Mouse (Mus musculus): Measurements from ENCODE around the gene Ppp1r9a. TPM values are rescaled to one million over a fixed set of nuclear protein-coding genes. Genes with fewer than 3 reads are reported as not detected.
"Not testable (repeated sequence)": the region's sequence is repeated elsewhere in the genome, so short reads cannot be mapped to it uniquely, and the experiment has no call there.

The Ppp1r9a gene
- polyA plus RNA-seq, 1 experiment from 2014 or later, result 11.7 TPM

DNA sequence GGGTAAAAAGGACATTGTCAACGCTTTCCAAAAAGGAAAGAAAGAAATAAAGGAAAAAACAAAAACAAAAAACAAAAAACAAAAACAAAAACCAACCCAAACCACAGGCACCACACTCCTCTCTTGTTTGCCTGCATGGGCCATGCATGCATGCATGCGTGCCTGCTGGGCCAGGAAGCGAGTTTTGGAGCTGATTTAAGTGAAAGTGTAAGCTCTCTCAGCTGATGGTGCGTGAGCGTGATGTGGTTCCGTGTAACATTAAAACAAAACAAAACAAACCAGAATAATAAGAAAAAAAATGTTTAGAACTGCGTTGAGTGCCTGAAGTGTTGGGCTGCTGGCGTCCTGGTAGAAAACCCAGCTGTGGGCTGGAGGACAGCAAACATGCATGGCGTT, 1.3 kb downstream of the Ppp1r9a start:
- ATAC-seq (replicated peaks; ENCODE audit: extremely low read depth, insufficient read depth, low FRiP score), result no peak
- peak overlapping the region; percentile 85 for H3K4me2 ChIP-seq (ENCODE audit: low read depth, low read length)
- peak overlapping the region; percentile 88 for H3K4me3 ChIP-seq (ENCODE audit: low read length)
- H3K27me3 ChIP-seq (ENCODE audit: control insufficient read depth, insufficient read depth, low read length), result no peaks in the 10 kb centered on the region
- peaks cover 8% of the 10 kb centered on the region; the same call in 1 of the 2 replicates for H3K4me1 ChIP-seq (ENCODE audit: control insufficient read depth, insufficient read depth, low read length)
- peak overlapping the region; percentile 90 for H3K27ac ChIP-seq (ENCODE audit: low read length)
- H3K36me3 ChIP-seq (ENCODE audit: control insufficient read depth, insufficient read depth), result no peaks in the 10 kb centered on the region
- 6% methylated on average over 9 of the region's 9 CpGs for WGBS
- no peaks in the 10 kb centered on the region for H3K9me3 ChIP-seq (replicated peaks; ENCODE audit: control insufficient read depth, low read length)
- peak overlapping the region; percentile 92 for H3K9ac ChIP-seq (ENCODE audit: low read length)

DNA sequence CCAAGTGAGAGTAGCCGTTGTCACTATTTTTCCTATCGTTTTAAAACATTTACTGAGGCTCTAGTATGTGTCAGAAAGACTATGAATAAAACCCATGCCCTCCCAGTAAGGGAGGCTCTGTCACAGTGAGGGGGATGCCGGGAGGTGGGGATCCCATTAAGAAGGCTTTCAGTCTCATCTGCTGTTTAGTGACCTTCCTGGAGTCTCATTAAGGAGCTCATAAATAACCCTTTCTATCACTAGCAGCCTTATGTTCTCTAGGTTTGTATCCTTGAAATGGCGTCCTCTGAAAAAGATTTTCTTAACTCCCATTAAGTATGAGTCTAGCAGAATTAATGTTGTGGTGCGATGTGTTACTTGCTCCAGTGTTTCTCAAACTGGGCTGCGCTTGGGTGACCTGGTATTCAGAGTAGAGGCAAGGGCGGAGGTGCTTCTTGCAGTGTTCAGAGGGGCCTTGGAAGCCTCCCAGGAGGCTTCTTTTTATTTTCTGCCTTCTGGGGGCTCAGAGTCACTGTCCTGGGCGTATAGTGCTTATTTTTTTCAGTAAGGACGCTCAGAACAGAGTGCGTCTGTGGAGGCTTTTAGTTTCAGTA, 7.4 kb downstream of the Ppp1r9a start:
- Histone ChIP-seq H3K36me3 (ENCODE audit: control insufficient read depth, insufficient read depth) (no peaks in the 10 kb centered on the region), H3K4me3 (ENCODE audit: low read length) (no peak overlapping the region), H3K9me3 (replicated peaks; ENCODE audit: control insufficient read depth, low read length) (no peaks in the 10 kb centered on the region), H3K9ac (ENCODE audit: low read length) (no peak overlapping the region), H3K4me1 (ENCODE audit: control insufficient read depth, insufficient read depth, low read length) (peaks cover 4% of the 10 kb centered on the region; the same call in 1 of the 2 replicates), H3K4me2 (ENCODE audit: low read depth, low read length) (no peak overlapping the region), H3K27me3 (ENCODE audit: control insufficient read depth, insufficient read depth, low read length) (no peaks in the 10 kb centered on the region), H3K27ac (ENCODE audit: low read length) (no peak overlapping the region)
- no peak for ATAC-seq (replicated peaks; ENCODE audit: extremely low read depth, insufficient read depth, low FRiP score)
- WGBS, result 78% methylated on average over 10 of the region's 10 CpGs

DNA sequence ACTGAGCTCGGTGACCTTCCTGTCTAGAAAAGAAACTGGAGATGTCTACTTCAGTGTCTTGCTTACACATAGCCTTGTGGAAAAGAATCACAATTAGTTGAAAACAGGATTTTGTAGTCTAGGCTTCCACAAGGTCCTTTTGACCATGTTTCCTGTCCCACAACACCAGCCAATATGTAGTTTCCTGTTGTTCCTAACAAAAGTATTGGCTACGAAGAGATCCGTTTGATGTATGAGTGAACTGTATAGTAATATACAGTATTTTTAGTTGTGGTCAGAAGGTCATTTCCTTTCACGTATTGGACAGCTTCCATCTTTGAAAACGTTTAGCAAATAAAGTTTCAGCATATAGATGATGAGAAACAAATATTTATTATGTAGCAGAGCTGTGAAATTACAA, 15.8 kb downstream of the Ppp1r9a start:
- Histone ChIP-seq H3K27me3 (ENCODE audit: control insufficient read depth, insufficient read depth, low read length) (no peaks in the 10 kb centered on the region), H3K4me1 (ENCODE audit: control insufficient read depth, insufficient read depth, low read length) (no peaks in the 10 kb centered on the region), H3K4me3 (ENCODE audit: low read length) (no peak overlapping the region), H3K9me3 (replicated peaks; ENCODE audit: control insufficient read depth, low read length) (peaks cover 6% of the 10 kb centered on the region; the same call in 1 of the 2 replicates), H3K36me3 (ENCODE audit: control insufficient read depth, insufficient read depth) (peaks cover 11% of the 10 kb centered on the region), H3K4me2 (ENCODE audit: low read depth, low read length) (no peak overlapping the region), H3K27ac (ENCODE audit: low read length) (peak overlapping the region; percentile 56), H3K9ac (ENCODE audit: low read length) (no peak overlapping the region)
- ATAC-seq (replicated peaks; ENCODE audit: extremely low read depth, insufficient read depth, low FRiP score), result no peak
- 62% methylated on average over 5 of the region's 5 CpGs for whole genome bisulfite sequencing

DNA sequence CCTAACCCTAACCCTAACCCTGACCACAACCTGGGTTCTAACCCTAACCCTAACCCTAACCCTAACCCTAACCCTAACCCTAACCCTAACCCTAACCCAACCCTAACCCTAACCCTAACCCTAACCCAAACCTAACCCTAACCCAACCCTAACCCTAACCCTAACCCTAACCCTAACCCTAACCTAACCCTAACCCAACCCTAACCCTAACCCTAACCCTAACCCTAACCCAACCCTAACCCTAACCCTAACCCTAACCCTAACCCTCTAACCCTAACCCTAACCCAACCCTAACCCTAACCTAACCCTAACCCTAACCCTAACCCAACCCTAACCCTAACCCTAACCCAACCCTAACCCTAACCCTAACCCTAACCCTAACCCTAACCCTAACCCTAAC, 21.1 kb downstream of the Ppp1r9a start:
- H3K27ac ChIP-seq (ENCODE audit: low read length); H3K4me3 ChIP-seq (ENCODE audit: low read length); H3K36me3 ChIP-seq (ENCODE audit: control insufficient read depth, insufficient read depth); H3K9ac ChIP-seq (ENCODE audit: low read length); H3K4me1 ChIP-seq (ENCODE audit: control insufficient read depth, insufficient read depth, low read length); H3K4me2 ChIP-seq (ENCODE audit: low read depth, low read length); H3K9me3 ChIP-seq (replicated peaks; ENCODE audit: control insufficient read depth, low read length); H3K27me3 ChIP-seq (ENCODE audit: control insufficient read depth, insufficient read depth, low read length); ATAC-seq (replicated peaks; ENCODE audit: extremely low read depth, insufficient read depth, low FRiP score): not testable (repeated sequence)

DNA sequence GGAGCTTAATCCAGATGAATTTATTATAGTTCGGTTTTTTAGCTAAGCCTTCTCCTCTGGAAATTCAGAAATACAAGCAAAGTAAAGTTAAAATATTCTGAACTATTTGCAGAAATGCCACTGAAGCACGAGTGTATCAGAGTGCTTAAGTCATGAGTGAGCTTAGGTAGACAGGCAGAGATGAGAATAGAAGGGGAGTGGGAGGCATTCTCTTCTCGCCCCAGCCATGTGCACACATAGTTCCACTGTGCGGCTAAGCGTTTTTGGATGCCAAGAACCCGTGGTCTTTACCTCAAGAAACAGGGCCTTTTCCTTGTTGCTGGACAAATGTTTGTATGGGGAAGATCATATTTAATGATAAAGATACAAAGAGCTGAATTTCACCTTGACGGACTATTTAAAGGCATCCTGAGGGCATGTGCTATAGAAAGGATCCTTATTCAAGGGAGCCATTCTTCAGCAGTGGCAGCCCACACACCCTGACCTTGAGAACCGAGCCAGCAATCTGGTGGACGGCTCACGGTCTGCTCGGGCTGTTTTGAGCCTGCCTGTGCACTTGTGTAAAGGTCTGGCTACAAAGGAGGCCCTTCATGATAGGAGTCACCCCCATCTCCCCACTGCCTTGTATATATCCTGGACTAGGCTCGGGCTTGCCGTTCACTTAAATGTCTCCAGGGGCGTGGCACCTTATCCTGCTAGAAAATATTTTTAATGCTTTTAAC, 23.4 kb downstream of the Ppp1r9a start:
- Histone ChIP-seq H3K36me3 (ENCODE audit: control insufficient read depth, insufficient read depth) (no peaks in the 10 kb centered on the region), H3K9me3 (replicated peaks; ENCODE audit: control insufficient read depth, low read length) (no peaks in the 10 kb centered on the region), H3K4me1 (ENCODE audit: control insufficient read depth, insufficient read depth, low read length) (peaks cover 3% of the 10 kb centered on the region; the same call in 1 of the 2 replicates), H3K9ac (ENCODE audit: low read length) (no peak overlapping the region), H3K27ac (ENCODE audit: low read length) (no peak overlapping the region), H3K27me3 (ENCODE audit: control insufficient read depth, insufficient read depth, low read length) (no peaks in the 10 kb centered on the region), H3K4me2 (ENCODE audit: low read depth, low read length) (no peak overlapping the region), H3K4me3 (ENCODE audit: low read length) (no peak overlapping the region)
- WGBS, result 55% methylated on average over 14 of the region's 14 CpGs
- no peak for ATAC-seq (replicated peaks; ENCODE audit: extremely low read depth, insufficient read depth, low FRiP score)

DNA sequence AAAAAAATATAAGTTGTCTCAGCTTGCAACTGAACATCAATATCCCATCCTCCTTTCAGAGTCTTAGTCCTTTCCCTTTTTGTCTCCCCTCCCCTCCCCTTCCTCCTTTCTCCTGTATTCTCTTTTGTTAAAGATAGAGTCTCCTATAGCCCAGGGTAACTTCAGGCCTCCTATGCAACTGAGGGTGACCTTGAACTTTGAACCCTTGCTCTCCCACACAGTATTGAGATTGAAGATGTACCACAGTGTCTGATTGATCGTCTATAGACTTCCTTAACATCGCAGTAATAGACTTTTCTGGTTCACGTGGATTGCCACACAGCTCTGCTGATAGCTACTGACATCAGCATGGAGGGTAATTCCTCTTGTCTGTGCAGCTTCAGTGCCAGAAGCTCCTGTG, 27.6 kb downstream of the Ppp1r9a start:
- ATAC-seq (replicated peaks; ENCODE audit: extremely low read depth, insufficient read depth, low FRiP score), result no peak
- Histone ChIP-seq H3K4me3 (ENCODE audit: low read length) (no peak overlapping the region), H3K9ac (ENCODE audit: low read length) (no peak overlapping the region), H3K36me3 (ENCODE audit: control insufficient read depth, insufficient read depth) (no peaks in the 10 kb centered on the region), H3K27ac (ENCODE audit: low read length) (no peak overlapping the region), H3K4me2 (ENCODE audit: low read depth, low read length) (no peak overlapping the region), H3K9me3 (replicated peaks; ENCODE audit: control insufficient read depth, low read length) (no peaks in the 10 kb centered on the region), H3K4me1 (ENCODE audit: control insufficient read depth, insufficient read depth, low read length) (peaks cover 3% of the 10 kb centered on the region; the same call in 1 of the 2 replicates), H3K27me3 (ENCODE audit: control insufficient read depth, insufficient read depth, low read length) (no peaks in the 10 kb centered on the region)
- 79% methylated on average over 3 of the region's 3 CpGs for WGBS

DNA sequence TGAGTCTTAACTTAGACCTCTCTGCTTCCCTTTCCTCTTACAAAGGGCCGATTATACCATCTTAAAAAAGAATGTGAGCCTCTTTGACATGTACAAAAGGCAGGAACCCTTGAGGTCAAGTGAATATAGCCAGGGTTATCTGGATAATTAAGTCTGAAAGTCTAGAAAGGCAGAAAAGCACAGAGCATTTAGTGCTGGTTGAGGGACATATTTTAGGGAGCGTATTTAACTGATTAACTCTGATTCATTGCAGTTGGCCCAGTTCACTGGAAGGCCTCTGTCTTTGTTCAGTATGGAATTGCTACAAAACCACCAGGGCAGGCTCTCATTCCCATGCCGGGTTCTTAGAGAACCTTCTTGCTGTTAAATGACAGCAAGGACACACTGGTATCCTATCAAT, 36.2 kb downstream of the Ppp1r9a start:
- 41% methylated on average over 3 of the region's 3 CpGs for WGBS
- no peak overlapping the region for H3K9ac ChIP-seq (ENCODE audit: low read length)
- no peaks in the 10 kb centered on the region for H3K36me3 ChIP-seq (ENCODE audit: control insufficient read depth, insufficient read depth)
- H3K4me2 ChIP-seq (ENCODE audit: low read depth, low read length), result no peak overlapping the region
- peaks cover 20% of the 10 kb centered on the region for H3K4me1 ChIP-seq (ENCODE audit: control insufficient read depth, insufficient read depth, low read length)
- ATAC-seq (replicated peaks; ENCODE audit: extremely low read depth, insufficient read depth, low FRiP score), result no peak
- H3K4me3 ChIP-seq (ENCODE audit: low read length), result no peak overlapping the region
- H3K27ac ChIP-seq (ENCODE audit: low read length), result no peak overlapping the region
- H3K27me3 ChIP-seq (ENCODE audit: control insufficient read depth, insufficient read depth, low read length), result no peaks in the 10 kb centered on the region
- H3K9me3 ChIP-seq (replicated peaks; ENCODE audit: control insufficient read depth, low read length), result no peaks in the 10 kb centered on the region

DNA sequence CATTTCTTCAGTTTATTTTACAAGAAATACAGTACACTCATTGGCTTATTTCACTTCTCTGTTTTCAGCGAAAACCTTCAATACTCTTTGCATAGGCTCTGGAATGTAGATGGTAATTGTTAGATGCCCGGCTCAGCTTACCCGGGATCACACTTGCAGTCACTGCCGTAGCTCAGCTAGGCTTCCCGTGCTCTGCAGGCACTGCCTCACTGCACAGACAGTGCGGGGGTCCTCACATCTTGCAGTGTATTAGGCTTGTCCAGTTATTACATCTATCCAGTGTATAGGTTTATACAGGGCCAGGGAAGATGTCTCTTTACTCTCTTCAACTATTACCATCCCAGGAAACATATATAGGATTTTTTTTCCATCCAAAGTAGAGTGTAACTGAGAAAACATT, 37.4 kb downstream of the Ppp1r9a start:
- no peaks in the 10 kb centered on the region for H3K27me3 ChIP-seq (ENCODE audit: control insufficient read depth, insufficient read depth, low read length)
- no peak overlapping the region for H3K4me2 ChIP-seq (ENCODE audit: low read depth, low read length)
- no peak for ATAC-seq (replicated peaks; ENCODE audit: extremely low read depth, insufficient read depth, low FRiP score)
- H3K27ac ChIP-seq (ENCODE audit: low read length), result no peak overlapping the region
- H3K36me3 ChIP-seq (ENCODE audit: control insufficient read depth, insufficient read depth), result no peaks in the 10 kb centered on the region
- no peak overlapping the region for H3K4me3 ChIP-seq (ENCODE audit: low read length)
- H3K9me3 ChIP-seq (replicated peaks; ENCODE audit: control insufficient read depth, low read length), result no peaks in the 10 kb centered on the region
- no peak overlapping the region for H3K9ac ChIP-seq (ENCODE audit: low read length)
- peaks cover 20% of the 10 kb centered on the region for H3K4me1 ChIP-seq (ENCODE audit: control insufficient read depth, insufficient read depth, low read length)
- WGBS, result 74% methylated on average over 6 of the region's 6 CpGs

DNA sequence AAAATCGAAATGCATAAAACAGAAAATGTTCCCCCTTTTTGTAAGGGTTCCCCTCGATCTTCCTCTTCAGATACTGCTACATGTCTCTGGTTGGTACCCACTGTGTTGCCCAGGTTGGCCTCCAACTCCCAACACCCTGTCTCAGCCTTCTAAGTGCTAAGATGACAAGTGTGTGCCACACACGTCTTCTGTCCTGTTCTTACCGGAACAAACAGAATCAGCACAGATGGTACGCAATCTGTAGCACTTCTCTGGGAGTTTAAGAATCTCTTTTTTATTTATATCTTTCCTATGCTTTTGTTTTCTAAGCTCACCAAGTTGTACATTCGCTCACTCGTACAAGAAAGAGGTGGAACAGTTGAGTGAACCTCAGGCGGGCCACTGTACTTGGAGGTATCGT, 37.9 kb downstream of the Ppp1r9a start:
- Histone ChIP-seq H3K9ac (ENCODE audit: low read length) (no peak overlapping the region), H3K4me3 (ENCODE audit: low read length) (no peak overlapping the region), H3K4me2 (ENCODE audit: low read depth, low read length) (no peak overlapping the region), H3K9me3 (replicated peaks; ENCODE audit: control insufficient read depth, low read length) (no peaks in the 10 kb centered on the region), H3K27me3 (ENCODE audit: control insufficient read depth, insufficient read depth, low read length) (no peaks in the 10 kb centered on the region), H3K36me3 (ENCODE audit: control insufficient read depth, insufficient read depth) (no peaks in the 10 kb centered on the region), H3K4me1 (ENCODE audit: control insufficient read depth, insufficient read depth, low read length) (peaks cover 20% of the 10 kb centered on the region), H3K27ac (ENCODE audit: low read length) (no peak overlapping the region)
- 86% methylated on average over 9 of the region's 9 CpGs for WGBS
- ATAC-seq (replicated peaks; ENCODE audit: extremely low read depth, insufficient read depth, low FRiP score), result no peak

Measured in heart, embryonic 16.5 days (tissue).